Mouse (Mus musculus): ENCODE measurements at regions not wholly inside any gene's neighbourhood (a gene's known extent, or its start where the extent isn't known, plus 50 kb on each side); places are given as distances from the start of the nearest gene placed in this dataset.

GRCm38 (mm10) chr6:31323228-31324190 lies 75.0 kb upstream of the Mkln1 start:
- no peaks in the 10 kb centered on the region for H3K27me3 ChIP-seq (ENCODE audit: control insufficient read depth, insufficient read depth, low read length)
- peaks cover 3% of the 10 kb centered on the region for H3K4me1 ChIP-seq (ENCODE audit: control insufficient read depth, insufficient read depth, low read length)
- H3K4me3 ChIP-seq (ENCODE audit: control insufficient read depth, low read depth, low read length), result no peak overlapping the region
- no peak for TF ChIP-seq POLR2A (IDR thresholded peaks at IDR 0.05; ENCODE audit: control insufficient read depth, low read depth, low read length)
- no peak for TF ChIP-seq CTCF (IDR thresholded peaks at IDR 0.05; ENCODE audit: control insufficient read depth, insufficient read depth, insufficient replicate concordance, low read depth, low read length)
- H3K27ac ChIP-seq (ENCODE audit: control insufficient read depth, insufficient read depth, low read depth, low read length), result no peak overlapping the region
- H3K36me3 ChIP-seq (ENCODE audit: control insufficient read depth, insufficient read depth, low read length), result no peaks in the 10 kb centered on the region

GRCm38 (mm10) chr6:31324717-31325116 lies 73.8 kb upstream of the Mkln1 start:
- no peaks in the 10 kb centered on the region for H3K27me3 ChIP-seq (ENCODE audit: control insufficient read depth, insufficient read depth, low read length)
- H3K4me3 ChIP-seq (ENCODE audit: control insufficient read depth, low read depth, low read length), result no peak overlapping the region
- H3K27ac ChIP-seq (ENCODE audit: control insufficient read depth, insufficient read depth, low read depth, low read length), result no peak overlapping the region
- no peaks in the 10 kb centered on the region for H3K36me3 ChIP-seq (ENCODE audit: control insufficient read depth, insufficient read depth, low read length)
- no peaks in the 10 kb centered on the region for H3K4me1 ChIP-seq (ENCODE audit: control insufficient read depth, insufficient read depth, low read length)
- TF ChIP-seq POLR2A (IDR thresholded peaks at IDR 0.05; ENCODE audit: control insufficient read depth, low read depth, low read length) (no peak), CTCF (IDR thresholded peaks at IDR 0.05; ENCODE audit: control insufficient read depth, insufficient read depth, insufficient replicate concordance, low read depth, low read length) (no peak)

- no peak overlapping the region for H3K4me3 ChIP-seq (ENCODE audit: control insufficient read depth, low read depth, low read length)
- H3K4me1 ChIP-seq (ENCODE audit: control insufficient read depth, insufficient read depth, low read length), result no peaks in the 10 kb centered on the region
- H3K27ac ChIP-seq (ENCODE audit: control insufficient read depth, insufficient read depth, low read depth, low read length), result no peak overlapping the region
- no peaks in the 10 kb centered on the region for H3K36me3 ChIP-seq (ENCODE audit: control insufficient read depth, insufficient read depth, low read length)
- no peaks in the 10 kb centered on the region for H3K27me3 ChIP-seq (ENCODE audit: control insufficient read depth, insufficient read depth, low read length)
- TF ChIP-seq CTCF (IDR thresholded peaks at IDR 0.05; ENCODE audit: control insufficient read depth, insufficient read depth, insufficient replicate concordance, low read depth, low read length) (no peak), POLR2A (IDR thresholded peaks at IDR 0.05; ENCODE audit: control insufficient read depth, low read depth, low read length) (no peak)
Observed at GRCm38 (mm10) chr6:31325621-31326020, 72.9 kb upstream of the Mkln1 start.

GRCm38 (mm10) chr6:31330327-31330726 lies 68.2 kb upstream of the Mkln1 start:
- TF ChIP-seq CTCF (IDR thresholded peaks at IDR 0.05; ENCODE audit: control insufficient read depth, insufficient read depth, insufficient replicate concordance, low read depth, low read length) (no peak), POLR2A (IDR thresholded peaks at IDR 0.05; ENCODE audit: control insufficient read depth, low read depth, low read length) (no peak)
- no peak overlapping the region for H3K27ac ChIP-seq (ENCODE audit: control insufficient read depth, insufficient read depth, low read depth, low read length)

GRCm38 (mm10) chr6:31330868-31331267 lies 67.7 kb upstream of the Mkln1 start:
- no peaks in the 10 kb centered on the region for H3K4me1 ChIP-seq (ENCODE audit: control insufficient read depth, insufficient read depth, low read length)
- H3K4me3 ChIP-seq (ENCODE audit: control insufficient read depth, low read depth, low read length), result no peak overlapping the region
- TF ChIP-seq POLR2A (IDR thresholded peaks at IDR 0.05; ENCODE audit: control insufficient read depth, low read depth, low read length), result no peak
- TF ChIP-seq CTCF (IDR thresholded peaks at IDR 0.05; ENCODE audit: control insufficient read depth, insufficient read depth, insufficient replicate concordance, low read depth, low read length), result no peak

More at GRCm38 (mm10) chr6:31330327-31330726, 68.2 kb upstream of the Mkln1 start:
- Histone ChIP-seq H3K4me3 (ENCODE audit: control insufficient read depth, low read depth, low read length) (no peak overlapping the region), H3K36me3 (ENCODE audit: control insufficient read depth, insufficient read depth, low read length) (no peaks in the 10 kb centered on the region), H3K27me3 (ENCODE audit: control insufficient read depth, insufficient read depth, low read length) (no peaks in the 10 kb centered on the region), H3K4me1 (ENCODE audit: control insufficient read depth, insufficient read depth, low read length) (no peaks in the 10 kb centered on the region)

GRCm38 (mm10) chr6:31332254-31332653 lies 66.3 kb upstream of the Mkln1 start:
- no peak for TF ChIP-seq CTCF (IDR thresholded peaks at IDR 0.05; ENCODE audit: control insufficient read depth, insufficient read depth, insufficient replicate concordance, low read depth, low read length)
- TF ChIP-seq POLR2A (IDR thresholded peaks at IDR 0.05; ENCODE audit: control insufficient read depth, low read depth, low read length), result no peak
- Histone ChIP-seq H3K27me3 (ENCODE audit: control insufficient read depth, insufficient read depth, low read length) (no peaks in the 10 kb centered on the region), H3K4me3 (ENCODE audit: control insufficient read depth, low read depth, low read length) (no peak overlapping the region), H3K4me1 (ENCODE audit: control insufficient read depth, insufficient read depth, low read length) (no peaks in the 10 kb centered on the region), H3K36me3 (ENCODE audit: control insufficient read depth, insufficient read depth, low read length) (no peaks in the 10 kb centered on the region), H3K27ac (ENCODE audit: control insufficient read depth, insufficient read depth, low read depth, low read length) (no peak overlapping the region)

More at GRCm38 (mm10) chr6:31330868-31331267, 67.7 kb upstream of the Mkln1 start:
- no peaks in the 10 kb centered on the region for H3K36me3 ChIP-seq (ENCODE audit: control insufficient read depth, insufficient read depth, low read length)
- H3K27ac ChIP-seq (ENCODE audit: control insufficient read depth, insufficient read depth, low read depth, low read length), result no peak overlapping the region
- H3K27me3 ChIP-seq (ENCODE audit: control insufficient read depth, insufficient read depth, low read length), result no peaks in the 10 kb centered on the region

GRCm38 (mm10) chr6:31332714-31333113 lies 65.8 kb upstream of the Mkln1 start:
- Histone ChIP-seq H3K4me3 (ENCODE audit: control insufficient read depth, low read depth, low read length) (no peak overlapping the region), H3K27ac (ENCODE audit: control insufficient read depth, insufficient read depth, low read depth, low read length) (no peak overlapping the region), H3K4me1 (ENCODE audit: control insufficient read depth, insufficient read depth, low read length) (no peaks in the 10 kb centered on the region), H3K36me3 (ENCODE audit: control insufficient read depth, insufficient read depth, low read length) (no peaks in the 10 kb centered on the region), H3K27me3 (ENCODE audit: control insufficient read depth, insufficient read depth, low read length) (no peaks in the 10 kb centered on the region)
- no peak for TF ChIP-seq POLR2A (IDR thresholded peaks at IDR 0.05; ENCODE audit: control insufficient read depth, low read depth, low read length)
- TF ChIP-seq CTCF (IDR thresholded peaks at IDR 0.05; ENCODE audit: control insufficient read depth, insufficient read depth, insufficient replicate concordance, low read depth, low read length), result no peak
